Mouse (Mus musculus) heart, embryonic 11.5 days (tissue): ENCODE measurements around the gene Tcf7l2. TPM values are rescaled to one million over a fixed set of nuclear protein-coding genes. Genes with fewer than 3 reads are reported as not detected.

Experiments used
- ATAC-seq: fragments of 200-750 bp; cut with Nextera tagmentation; replicated peaks from 2 replicates; pipeline ENCODE4 v1.8.0; 2017; ENCODE audit warnings: moderate library complexity; ENCODE audit not compliant: insufficient number of reproducible peaks, low FRiP score, low TSS enrichment
- H3K27ac ChIP-seq: fragments of 300-500 bp; sonication (generic); 2 replicates; pipeline ENCODE4 v1.5.1; 2014; ENCODE audit warnings: mild to moderate bottlenecking, low read depth, low read length
- H3K27me3 ChIP-seq: fragments of 300-500 bp; sonication (generic); 2 replicates; pipeline ENCODE4 v1.6.1; 2014; ENCODE audit warnings: mild to moderate bottlenecking, low read length, mixed read lengths; ENCODE audit not compliant: control insufficient read depth, insufficient read depth
- H3K36me3 ChIP-seq: fragments of 300-500 bp; sonication (generic); 2 replicates; pipeline ENCODE4 v1.6.1; 2014; ENCODE audit warnings: mild to moderate bottlenecking, low read length, moderate library complexity, mixed read lengths; ENCODE audit not compliant: control insufficient read depth, insufficient read depth
- H3K4me1 ChIP-seq: fragments of 300-500 bp; sonication (generic); 2 replicates; pipeline ENCODE4 v1.6.1; 2014; ENCODE audit warnings: low read length; ENCODE audit not compliant: control insufficient read depth, insufficient read depth
- H3K4me2 ChIP-seq: fragments of 300-500 bp; sonication (generic); 2 replicates; pipeline ENCODE4 v1.6.1; 2014; ENCODE audit warnings: mild to moderate bottlenecking, moderate library complexity
- H3K4me3 ChIP-seq: fragments of 300-500 bp; sonication (generic); 2 replicates; pipeline ENCODE4 v1.5.1; 2014; ENCODE audit warnings: low read depth, low read length
- H3K9ac ChIP-seq: fragments of 300-500 bp; sonication (generic); 2 replicates; pipeline ENCODE4 v1.6.1; 2014; ENCODE audit warnings: mild to moderate bottlenecking, low read depth, low read length, moderate library complexity
- H3K9me3 ChIP-seq: fragments of 300-500 bp; sonication (generic); replicated peaks from 2 replicates; pipeline ENCODE4 v1.6.1; 2016; ENCODE audit warnings: low read length; ENCODE audit not compliant: control insufficient read depth
- WGBS: fragments of 180-500 bp; shearing (Covaris S2); extraction: QIAGEN DNeasy Blood & Tissue Kit; methylation state at CpG from one replicate; pipeline ENCODE4 v1.1.7; 2014; ENCODE audit not compliant: insufficient replicate concordance; 5-methylcytosine and 5-hydroxymethylcytosine counted together
- polyA plus RNA-seq: library from polyadenylated mRNA; unstranded; fragments of >200 nt; fragmentation: Nextera tagmentation; extraction: Ambion mirVana; gene quantifications from 2 replicates; pipeline ENCODE4 v1.2.1, GENCODE M21; 2014

Tcf7l2 gene
- polyA plus RNA-seq, 1 experiment from 2014 or later: 82.0 TPM

GRCm38 (mm10) chr19:55825001-55825827, 83.6 kb downstream of the Tcf7l2 start:
- no peaks in the 10 kb centered on the region for H3K9me3 ChIP-seq
- 0 out of 2 replicates have a peak, but pooled peaks cover 3% of the 10 kb centered on the region for H3K36me3 ChIP-seq
- peaks cover 41% of the 10 kb centered on the region for H3K4me1 ChIP-seq
- H3K27ac ChIP-seq: peak overlapping the region; percentile 35
- H3K9ac ChIP-seq: no peak overlapping the region
- H3K4me3 ChIP-seq: no peak overlapping the region
- H3K27me3 ChIP-seq: no peaks in the 10 kb centered on the region
- WGBS: 59% methylated on average over 8 of the region's 8 CpGs
- no peak for ATAC-seq
- H3K4me2 ChIP-seq: no peak overlapping the region

- Histone ChIP-seq H3K9ac (no peak overlapping the region), H3K9me3 (no peaks in the 10 kb centered on the region), H3K27me3 (no peaks in the 10 kb centered on the region), H3K4me2 (no peak overlapping the region), H3K4me3 (no peak overlapping the region), H3K4me1 (peaks cover 43% of the 10 kb centered on the region), H3K36me3 (no peaks in the 10 kb centered on the region), H3K27ac (peak overlapping the region; percentile 35)
- 77% methylated on average over 10 of the region's 10 CpGs for WGBS
- ATAC-seq: no peak
Observed at GRCm38 (mm10) chr19:55825951-55826507, 84.4 kb downstream of the Tcf7l2 start.

GRCm38 (mm10) chr19:55827613-55828259, 86.1 kb downstream of the Tcf7l2 start:
- no peaks in the 10 kb centered on the region for H3K9me3 ChIP-seq
- H3K4me3 ChIP-seq: no peak overlapping the region
- no peak overlapping the region for H3K27ac ChIP-seq
- H3K27me3 ChIP-seq: no peaks in the 10 kb centered on the region
- peaks cover 45% of the 10 kb centered on the region for H3K4me1 ChIP-seq
- ATAC-seq: no peak
- H3K36me3 ChIP-seq: no peaks in the 10 kb centered on the region
- no peak overlapping the region for H3K9ac ChIP-seq
- H3K4me2 ChIP-seq: no peak overlapping the region
- WGBS: 58% methylated on average over 13 of the region's 13 CpGs

DNA sequence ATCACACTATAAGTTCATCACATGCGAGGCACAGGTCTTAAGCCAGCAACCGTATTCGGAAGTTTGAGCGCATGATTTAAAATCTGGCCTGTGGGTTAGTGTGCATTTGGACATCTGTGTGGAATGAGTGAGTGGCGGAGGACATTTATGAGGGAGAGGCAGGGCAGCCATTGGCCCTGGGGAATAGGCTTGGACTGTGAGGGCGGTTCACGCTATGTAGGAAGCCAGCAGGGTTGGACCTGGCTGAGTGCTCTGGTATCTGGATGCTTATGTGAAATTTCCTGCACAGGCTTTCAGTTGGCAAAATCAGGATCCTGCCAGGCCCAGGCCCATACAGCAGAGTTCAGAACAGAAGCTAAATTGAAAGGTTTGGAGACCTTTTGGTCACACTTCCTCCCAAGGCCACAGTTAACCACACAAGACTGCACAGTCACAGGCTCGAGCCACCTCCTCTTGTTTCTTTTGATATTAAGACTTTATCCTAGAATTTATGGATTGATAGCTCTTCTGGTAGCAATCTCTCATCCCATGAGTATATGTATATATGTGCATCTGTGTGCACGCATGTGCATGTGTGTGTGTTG, 89.4 kb downstream of the Tcf7l2 start:
- no peak for ATAC-seq
- Histone ChIP-seq H3K9ac (no peak overlapping the region), H3K4me2 (no peak overlapping the region), H3K4me1 (peaks cover 28% of the 10 kb centered on the region), H3K36me3 (no peaks in the 10 kb centered on the region), H3K4me3 (no peak overlapping the region), H3K27me3 (no peaks in the 10 kb centered on the region), H3K9me3 (no peaks in the 10 kb centered on the region), H3K27ac (no peak overlapping the region)
- WGBS: 88% methylated on average over 9 of the region's 9 CpGs

GRCm38 (mm10) chr19:55832122-55832521, 90.5 kb downstream of the Tcf7l2 start:
- Histone ChIP-seq H3K9ac (no peak overlapping the region), H3K36me3 (no peaks in the 10 kb centered on the region), H3K4me2 (no peak overlapping the region), H3K4me1 (peaks cover 28% of the 10 kb centered on the region), H3K9me3 (no peaks in the 10 kb centered on the region), H3K27me3 (no peaks in the 10 kb centered on the region), H3K27ac (no peak overlapping the region), H3K4me3 (no peak overlapping the region)
- no peak for ATAC-seq
- 83% methylated on average over 4 of the region's 4 CpGs for WGBS

- WGBS: 89% methylated on average over 4 of the region's 4 CpGs
Observed at GRCm38 (mm10) chr19:55833807-55834385, 92.3 kb downstream of the Tcf7l2 start.

GRCm38 (mm10) chr19:55836930-55837687, 95.5 kb downstream of the Tcf7l2 start:
- peaks cover 49% of the 10 kb centered on the region for H3K4me1 ChIP-seq

More at GRCm38 (mm10) chr19:55833807-55834385, 92.3 kb downstream of the Tcf7l2 start:
- H3K27me3 ChIP-seq: no peaks in the 10 kb centered on the region
- H3K36me3 ChIP-seq: no peaks in the 10 kb centered on the region
- H3K9me3 ChIP-seq: no peaks in the 10 kb centered on the region
- H3K4me2 ChIP-seq: no peak overlapping the region
- H3K4me1 ChIP-seq: peaks cover 31% of the 10 kb centered on the region
- H3K9ac ChIP-seq: no peak overlapping the region
- no peak overlapping the region for H3K27ac ChIP-seq
- H3K4me3 ChIP-seq: no peak overlapping the region
- ATAC-seq: no peak

More at GRCm38 (mm10) chr19:55836930-55837687, 95.5 kb downstream of the Tcf7l2 start:
- Histone ChIP-seq H3K9ac (no peak overlapping the region), H3K4me3 (no peak overlapping the region), H3K9me3 (no peaks in the 10 kb centered on the region), H3K36me3 (no peaks in the 10 kb centered on the region), H3K27me3 (no peaks in the 10 kb centered on the region), H3K4me2 (peak overlapping the region; percentile 11; the same call in 1 of the 2 replicates), H3K27ac (peak overlapping the region; percentile 75)
- WGBS: 79% methylated on average over 5 of the region's 5 CpGs
- ATAC-seq: peak; percentile 60; the same call in 1 of the 2 replicates
